Mouse (Mus musculus) olfactory bulb, adult 2 months (tissue): ENCODE data around the gene Cyp4a10.
"Not testable (repeated sequence)": the region's sequence is repeated elsewhere in the genome, so short reads cannot be mapped to it uniquely, and the experiment has no call there.

Experiments
- CTCF ChIP-seq: fragments of 200-500 bp; IDR thresholded peaks from 2 replicates; pipeline ENCODE4 v1.5.1; 2012; ENCODE audit warnings: low read depth, mild to moderate bottlenecking, low read length, moderate library complexity; ENCODE audit not compliant: insufficient read depth
- POLR2A ChIP-seq: fragments of 200-500 bp; IDR thresholded peaks from 2 replicates; pipeline ENCODE4 v1.6.1; 2012; ENCODE audit warnings: mild to moderate bottlenecking, low read depth, low read length, moderate library complexity; ENCODE audit not compliant: insufficient read depth

- TF ChIP-seq CTCF, POLR2A: not testable (repeated sequence)
Observed at GRCm38 (mm10) chr4:115513964-115514363, 4.1 kb upstream of the Cyp4a10 start.
